Mouse (Mus musculus): ENCODE results near the gene Ubb. TPM values are rescaled to one million over a fixed set of nuclear protein-coding genes. Genes with fewer than 3 reads are reported as not detected.
"Not testable (repeated sequence)": the region's sequence is repeated elsewhere in the genome, so short reads cannot be mapped to it uniquely, and the experiment has no call there.

The Ubb gene
- total RNA-seq (2021), result 1,000 to 10,000 TPM; 1,675 to 1,723 TPM
- long read RNA-seq, experiment 1, transcript Ubb-202 (2 exons, 890 nt), result minor isoform, 12 of 3,267 reads
- long read RNA-seq, experiment 1, transcript Ubb-201 (2 exons, 1,499 nt), result major isoform, 3,226 of 3,267 reads
- long read RNA-seq, experiment 1, partial matches to known transcripts, result 0 of 3,267 reads
- long read RNA-seq, experiment 1, other reads (novel, unspliced or antisense), result 29 of 3,267 reads
- long read RNA-seq, experiment 2, transcript Ubb-202 (2 exons, 890 nt), result minor isoform, 17 of 5,426 reads
- long read RNA-seq, experiment 2, transcript Ubb-201 (2 exons, 1,499 nt), result major isoform, 5,362 of 5,426 reads
- long read RNA-seq, experiment 2, partial matches to known transcripts, result 0 of 5,426 reads
- long read RNA-seq, experiment 2, other reads (novel, unspliced or antisense), result 47 of 5,426 reads

GRCm38 (mm10) chr11:62550727-62551225, at the start of gene Ubb:
Gene Ubb, plus strand, starts transcription at chr11:62551171.
- DNase-seq (ENCODE audit: low spot score in 2 of 2), result peak; percentile 98 to 99

- DNase-seq (ENCODE audit: low spot score in 2 of 2), result no peak
These were observed 43.3 kb upstream of the Ubb start for GRCm38 (mm10) chr11:62507683-62508082.

- not testable (repeated sequence) for DNase-seq (ENCODE audit: low spot score in 2 of 2)
These were observed 42.6 kb upstream of the Ubb start for GRCm38 (mm10) chr11:62508365-62508764.

GRCm38 (mm10) chr11:62508816-62509215, 42.2 kb upstream of the Ubb start:
- not testable (repeated sequence) for DNase-seq (ENCODE audit: low spot score in 2 of 2)

DNA sequence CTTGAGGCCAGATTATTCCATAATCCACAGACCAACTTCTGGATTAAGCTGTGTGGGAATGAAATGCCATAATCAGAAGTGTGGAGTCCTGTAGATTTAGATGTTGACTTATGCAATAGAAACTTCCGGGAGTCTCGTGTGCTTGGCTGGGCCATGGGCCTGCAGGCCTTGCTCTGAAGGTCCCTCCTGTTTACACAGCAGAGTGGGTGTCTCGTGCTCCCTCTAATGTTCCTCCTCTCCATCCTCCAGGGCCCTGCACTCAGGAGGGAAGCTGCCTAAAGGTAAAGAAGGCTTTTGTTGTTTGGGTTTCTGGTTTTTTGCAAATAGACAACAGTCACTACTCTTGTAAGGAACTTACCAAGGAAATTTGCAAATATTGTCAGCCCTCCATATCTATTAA, 41.4 kb upstream of the Ubb start:
- no peak for DNase-seq (ENCODE audit: low spot score in 2 of 2)

DNA sequence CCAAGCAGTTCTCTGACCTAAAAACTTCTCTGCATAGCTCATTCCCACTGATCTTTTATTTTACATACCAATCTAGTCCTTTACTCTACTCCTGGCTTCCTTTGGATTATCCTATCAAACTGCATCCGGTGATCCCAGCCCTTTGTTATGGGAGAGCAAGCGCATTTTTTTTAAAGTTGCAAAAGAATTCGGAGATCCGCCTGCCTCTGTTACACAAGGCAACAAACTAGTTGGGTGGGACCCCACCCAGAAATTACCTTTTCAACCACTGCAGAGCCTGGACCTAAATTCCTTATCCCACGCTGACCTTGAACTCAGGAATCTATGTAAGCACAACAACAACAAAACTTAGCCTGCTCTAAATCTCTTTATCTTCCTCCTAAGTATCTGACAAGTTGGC, 40.0 kb upstream of the Ubb start:
- no peak for DNase-seq (ENCODE audit: low spot score in 2 of 2)

DNA sequence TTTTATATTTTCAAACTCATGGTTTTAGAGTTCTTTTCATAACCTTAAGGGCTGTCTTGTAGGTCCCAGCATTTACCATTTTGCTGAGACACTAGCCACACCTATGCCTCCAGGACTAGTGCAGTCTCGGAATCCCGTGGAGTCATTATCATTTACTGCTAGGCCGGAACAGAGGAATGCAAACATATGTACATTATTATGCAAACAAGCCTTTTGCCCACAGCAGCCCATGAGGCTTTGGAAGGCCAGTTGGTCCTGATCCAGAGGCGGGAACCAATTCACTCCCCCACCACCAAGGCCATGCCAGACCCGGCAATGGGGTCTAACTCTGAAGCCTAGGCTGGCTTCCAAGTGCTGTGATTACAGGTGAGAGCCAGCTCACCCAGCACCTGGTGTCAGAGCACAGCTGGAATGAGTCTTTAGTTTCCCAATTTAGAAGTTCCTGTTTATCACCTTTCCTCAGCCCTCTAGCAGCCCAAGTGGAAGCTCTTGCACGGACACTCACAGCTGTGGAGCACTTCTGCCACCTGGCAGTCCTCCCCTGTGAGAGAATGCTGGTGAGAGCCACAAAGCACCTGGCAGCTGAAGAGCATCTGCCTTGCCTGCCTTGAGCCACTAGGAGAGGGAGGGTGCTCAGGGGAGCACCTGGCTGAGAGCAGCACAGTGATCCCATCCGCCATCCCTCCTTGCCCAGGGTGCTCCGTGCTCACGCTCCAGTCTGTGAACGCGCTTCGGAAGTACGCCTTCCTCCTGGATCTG, 39.3 kb upstream of the Ubb start:
- DNase-seq (ENCODE audit: low spot score in 2 of 2), result no peak

DNA sequence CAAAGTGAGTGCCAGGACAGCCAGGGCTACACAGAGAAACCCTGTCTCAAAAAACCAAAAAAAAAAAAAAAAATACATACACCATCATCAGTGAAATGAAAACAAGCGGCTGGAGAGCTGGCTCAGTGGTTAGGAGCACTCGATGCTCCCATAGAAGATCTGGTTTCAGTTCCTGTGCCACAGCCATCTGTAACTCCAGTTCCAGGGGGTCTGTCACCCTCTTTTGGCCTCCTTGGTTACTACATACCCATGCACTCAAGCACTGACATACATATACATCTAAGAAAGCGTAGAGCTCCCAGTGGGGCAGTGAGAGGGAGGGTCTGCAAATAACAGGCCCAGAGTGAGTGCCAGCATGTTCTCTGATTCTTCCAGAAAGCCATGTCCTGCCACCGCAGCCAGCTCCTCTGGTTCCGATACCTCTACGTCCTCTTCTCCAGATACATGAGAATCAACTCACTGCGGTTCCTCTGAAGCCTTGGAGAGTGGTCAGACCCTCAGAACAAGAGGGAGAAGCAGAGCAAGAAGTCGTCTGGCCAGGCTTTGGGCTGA, 38.4 kb upstream of the Ubb start:
- DNase-seq (ENCODE audit: low spot score in 2 of 2), result no peak

GRCm38 (mm10) chr11:62513311-62513710, 37.7 kb upstream of the Ubb start:
- no peak for DNase-seq (ENCODE audit: low spot score in 2 of 2)

- DNase-seq (ENCODE audit: low spot score in 2 of 2), result peak; percentile 11 to 34
These were observed 32.0 kb upstream of the Ubb start for GRCm38 (mm10) chr11:62518991-62519390.

GRCm38 (mm10) chr11:62522283-62522682, 28.7 kb upstream of the Ubb start:
- no peak for DNase-seq (ENCODE audit: low spot score in 2 of 2)

DNA sequence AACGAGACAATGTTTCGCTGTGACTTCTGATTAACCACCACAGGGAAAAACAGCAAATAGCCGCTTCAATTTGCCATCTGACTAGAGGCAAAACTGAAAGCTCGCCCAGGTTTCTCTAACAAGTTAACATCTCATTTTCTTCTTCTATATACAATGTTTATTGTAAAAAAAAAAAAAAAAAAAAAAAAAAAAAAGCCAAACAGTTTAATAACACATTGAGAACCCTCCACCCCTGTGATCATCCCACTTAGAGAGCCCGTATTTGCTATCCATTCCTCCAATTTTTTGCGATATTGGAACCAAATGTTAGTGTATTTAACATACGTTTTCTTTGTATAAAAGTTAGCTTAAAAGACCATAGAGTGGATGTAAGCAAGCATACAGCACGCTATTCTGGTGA, 13.9 kb upstream of the Ubb start:
- DNase-seq (ENCODE audit: low spot score in 2 of 2), result no peak

DNA sequence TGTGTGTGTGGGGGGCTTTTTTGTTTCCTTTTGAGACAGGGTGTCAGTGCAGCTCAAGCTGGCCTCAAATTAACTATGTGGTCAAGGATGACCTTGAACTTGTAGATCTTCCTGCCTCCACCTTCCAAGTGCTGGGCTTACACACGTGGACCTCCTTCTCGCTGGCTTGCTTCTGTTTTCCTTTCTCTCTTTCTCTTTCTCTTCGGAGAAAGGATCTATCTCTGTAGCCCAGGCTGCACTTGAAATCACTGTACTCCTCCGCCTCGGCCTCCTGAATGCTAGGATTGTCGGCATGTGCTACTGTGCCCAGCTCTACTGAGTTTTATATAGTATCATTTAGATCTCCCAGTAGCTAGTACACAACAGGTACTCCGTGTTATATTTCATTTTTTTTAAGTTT, 13.4 kb upstream of the Ubb start:
- no peak for DNase-seq (ENCODE audit: low spot score in 2 of 2)

GRCm38 (mm10) chr11:62538321-62539088, 12.5 kb upstream of the Ubb start:
- peak in 1 of 2 experiments; percentile 63 for DNase-seq (ENCODE audit: low spot score in 2 of 2)

DNA sequence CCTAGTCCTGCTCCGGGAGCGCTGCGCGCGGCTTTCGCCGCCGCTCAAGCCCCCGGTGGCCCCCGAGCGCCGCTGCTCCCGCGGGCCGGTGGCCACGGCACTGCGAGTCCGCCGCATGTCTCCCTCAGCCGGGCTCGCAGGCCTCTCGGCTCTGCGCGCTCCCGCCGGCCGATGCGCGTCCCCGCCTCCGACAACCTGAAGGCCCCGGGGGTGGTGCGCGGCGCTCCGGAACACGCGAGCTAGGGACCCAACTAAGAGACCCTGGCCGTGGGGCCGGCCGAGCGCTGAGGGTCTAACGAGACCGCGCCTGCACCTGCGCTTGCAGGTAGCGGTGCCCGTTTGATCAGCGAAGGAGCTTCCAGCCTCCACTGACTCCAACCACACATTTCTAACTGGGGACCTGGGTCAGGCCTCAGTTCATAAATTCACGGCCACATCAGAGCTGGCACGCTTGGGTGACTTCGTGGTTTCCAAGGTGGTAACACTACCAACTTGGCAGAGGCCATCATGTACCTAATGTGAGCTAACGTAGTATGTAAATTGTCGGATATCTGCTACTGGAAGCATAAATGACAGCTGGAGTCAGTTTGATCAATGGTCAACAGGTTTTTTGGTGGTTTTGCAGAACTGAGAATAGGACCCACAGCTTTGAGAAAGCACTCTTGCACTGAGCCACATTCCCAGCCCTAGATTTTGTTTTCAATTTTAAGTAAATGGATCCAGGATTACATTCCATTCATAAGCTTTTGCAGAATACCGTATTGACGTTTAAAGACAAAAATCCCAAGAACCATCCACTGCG, 11.7 kb upstream of the Ubb start, which contains the start of gene Cenpv:
Cenpv (minus strand) TSS at position 173 of the 802 bp plus-strand sequence.
- DNase-seq (ENCODE audit: low spot score in 2 of 2), result peak; percentile 68 to 77

- DNase-seq (ENCODE audit: low spot score in 2 of 2), result no peak
These were observed 10.8 kb upstream of the Ubb start for GRCm38 (mm10) chr11:62540167-62540566.

DNA sequence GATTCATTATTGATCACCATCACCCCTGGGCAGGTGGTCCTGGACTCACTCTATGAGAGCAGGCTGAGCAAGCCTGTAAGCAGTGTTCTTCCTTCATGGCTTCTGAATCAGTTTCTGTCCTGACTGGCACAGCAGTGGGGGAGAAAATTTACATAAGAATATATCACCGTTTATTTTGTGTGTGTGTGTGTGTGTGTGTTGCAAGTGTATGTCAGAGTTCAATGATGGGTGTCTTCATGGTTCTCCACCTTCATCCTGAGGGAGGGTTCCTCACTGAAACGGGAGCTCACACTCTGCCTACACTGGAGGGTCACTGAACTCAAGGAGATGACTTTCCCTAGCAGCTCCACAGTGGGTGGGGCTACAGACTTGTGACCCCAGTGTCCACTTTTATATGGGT, 10.0 kb upstream of the Ubb start:
- DNase-seq (ENCODE audit: low spot score in 2 of 2), result no peak

DNA sequence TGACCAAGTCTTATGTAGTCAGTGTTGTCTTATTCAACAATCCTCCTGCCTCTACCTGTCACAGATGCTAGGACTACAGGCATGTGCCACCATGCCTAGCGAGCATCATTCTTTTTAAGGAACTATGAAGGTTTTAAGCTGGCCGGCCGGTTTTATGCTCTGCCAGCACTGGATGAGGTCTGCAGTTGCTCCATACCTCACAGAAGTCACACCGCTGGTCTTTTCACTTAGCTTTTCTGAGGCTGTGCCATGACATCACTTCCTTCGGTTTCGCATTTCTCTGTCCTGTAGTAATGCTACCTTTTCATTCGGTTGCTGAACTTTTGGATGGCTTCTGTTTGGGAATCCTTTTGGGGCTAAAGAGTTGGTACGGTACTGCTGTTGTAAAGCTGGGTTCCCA, 9.4 kb upstream of the Ubb start:
- DNase-seq (ENCODE audit: low spot score in 2 of 2), result no peak

GRCm38 (mm10) chr11:62543991-62544390, 7.0 kb upstream of the Ubb start:
- DNase-seq (ENCODE audit: low spot score in 2 of 2), result no peak

DNA sequence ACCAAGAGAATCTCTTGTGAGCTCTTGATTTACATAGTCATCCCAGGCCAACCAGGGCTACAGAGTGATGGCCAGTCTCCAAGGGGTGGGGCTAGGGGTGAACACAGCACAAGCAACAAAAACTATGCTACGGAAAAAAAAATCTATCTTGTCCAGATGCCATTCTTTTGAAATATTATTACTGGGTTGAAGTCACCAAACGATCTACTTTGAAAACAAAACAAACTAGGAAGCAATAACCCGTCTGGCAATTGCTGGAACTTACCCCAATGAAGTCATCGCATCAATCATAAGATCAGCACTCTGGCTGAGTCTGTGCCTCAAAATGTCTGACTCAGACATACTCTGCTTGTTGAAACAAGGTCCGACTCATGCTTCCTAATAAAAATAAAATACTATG, 1.2 kb upstream of the Ubb start:
- DNase-seq (ENCODE audit: low spot score in 2 of 2), result peak; percentile 24 to 60

All from layer of hippocampus, postnatal 14 days (tissue).